ENCODE assay signal across 23 mouse cellular contexts in genomic region chr5:9163411-9163810, GRCm38 (mm10).
"Had no signal": no experiment of that assay in that cellular context is flagged by ENCODE, and none has a peak within 500 bp of the region (broad histone marks: within the 10 kb centered on the region; RNA-seq: fewer than 3 reads in every experiment).

No protein-coding gene starts in this region.

- H3K36me3 ChIP-seq: heart, embryonic 10.5 days; heart, embryonic 12.5 days; hindbrain, embryonic 13.5 days; hindbrain, embryonic 15.5 days; kidney, embryonic 15.5 days; liver, embryonic 13.5 days; liver, embryonic 15.5 days had no signal

- DNase-seq: gastrocnemius, postnatal 14 days; heart, adult 18-20 months; heart, postnatal 10 days; heart, postnatal 4 days; kidney, adult 11 months; kidney, adult 2 months; kidney, adult 9 months; kidney, postnatal 14 days; kidney, postnatal 36 days; layer of hippocampus, adult 9-11 months; layer of hippocampus, postnatal 36 days; liver; liver, embryonic 13.5 days had no signal

- H3K27me3 ChIP-seq: heart, embryonic 12.5 days; hindbrain, embryonic 13.5 days; hindbrain, embryonic 15.5 days; kidney, embryonic 15.5 days; limb, embryonic 12.5 days; liver, embryonic 13.5 days; liver, embryonic 15.5 days had no signal

- H3K4me3 ChIP-seq: heart, embryonic 10.5 days; heart, embryonic 12.5 days; hindbrain, embryonic 13.5 days; hindbrain, embryonic 15.5 days; kidney, embryonic 15.5 days; limb, embryonic 12.5 days; liver, embryonic 13.5 days; liver, embryonic 15.5 days had no signal

- H3K27ac ChIP-seq: heart, embryonic 10.5 days; hindbrain, embryonic 15.5 days; hindbrain, postnatal 0 days; kidney, embryonic 15.5 days; kidney, postnatal 0 days; limb, embryonic 10.5 days; limb, embryonic 12.5 days; liver, embryonic 13.5 days; liver, embryonic 15.5 days had no signal

- H3K9me3 ChIP-seq: heart, embryonic 10.5 days; heart, embryonic 12.5 days; hindbrain, embryonic 13.5 days; hindbrain, embryonic 15.5 days; kidney, embryonic 15.5 days; limb, embryonic 10.5 days; limb, embryonic 12.5 days; liver, embryonic 13.5 days; liver, embryonic 15.5 days had no signal
